8 mouse cellular contexts compared by ENCODE assay signal in the genomic region with DNA sequence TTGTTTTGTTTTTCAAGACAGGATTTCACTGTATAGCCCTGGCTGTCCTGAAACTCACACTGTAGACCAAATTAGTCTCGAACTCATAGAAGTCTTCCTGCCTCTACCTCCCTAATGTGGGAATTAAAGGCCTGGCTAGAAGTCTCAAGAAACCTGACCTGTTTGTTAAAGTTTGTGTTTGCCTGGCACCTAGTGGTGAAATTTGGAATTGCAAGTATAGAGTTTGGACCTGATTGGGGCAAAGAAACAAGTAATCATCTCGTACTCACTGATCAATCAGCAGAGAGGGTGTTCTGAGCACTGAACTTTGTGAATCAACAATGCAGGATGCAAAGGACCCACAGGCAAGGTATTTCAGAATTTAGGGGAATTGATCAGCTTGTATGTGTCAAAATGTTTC. TPM values are rescaled to one million over a fixed set of nuclear protein-coding genes. Genes with fewer than 3 reads are reported as not detected.
DNase-seq lines count a peak whose midpoint lies in the region; ATAC-seq and TF ChIP-seq lines count a peak whose summit lies in the region.

No protein-coding gene starts in this region.

- 38% methylated on average over 2 of the region's 2 CpGs for WGBS in thymus, adult 2 months
- 42% methylated on average over 2 of the region's 2 CpGs for WGBS in kidney, postnatal 0 days
- 29% methylated on average over 2 of the region's 2 CpGs for WGBS in lung, postnatal 0 days

- no peaks in the 10 kb centered on the region; the same call in 1 of the 2 replicates for H3K4me1 ChIP-seq in thymus, adult 2 months (replicated peaks; ENCODE audit: control insufficient read depth, insufficient read depth, low read length)
- no peaks in the 10 kb centered on the region for H3K4me1 ChIP-seq in kidney, postnatal 0 days (replicated peaks; ENCODE audit: insufficient read depth, low read length)
- H3K4me1 ChIP-seq in lung, postnatal 0 days (ENCODE audit: insufficient read depth, low read depth, low read length), result no peaks in the 10 kb centered on the region; the same call in 1 of the 2 replicates

- TF ChIP-seq EP300 in lung, postnatal 0 days (IDR thresholded peaks at IDR 0.05), result no peak

- TF ChIP-seq CTCF in thymus, adult 2 months (IDR thresholded peaks at IDR 0.05; ENCODE audit: borderline replicate concordance, control insufficient read depth, extremely low read depth, insufficient read depth, low read length, poor library complexity), result no peak
- peak; percentile 93 for TF ChIP-seq CTCF in kidney, postnatal 0 days (IDR thresholded peaks at IDR 0.05; ENCODE audit: low read depth)
- peak; percentile 91 for TF ChIP-seq CTCF in lung, postnatal 0 days (IDR thresholded peaks at IDR 0.05)

- H3K27me3 ChIP-seq in thymus, adult 2 months (ENCODE audit: control insufficient read depth, insufficient read depth, low read length), result no peaks in the 10 kb centered on the region
- no peaks in the 10 kb centered on the region for H3K27me3 ChIP-seq in kidney, postnatal 0 days (ENCODE audit: insufficient read depth, low read length)
- H3K27me3 ChIP-seq in lung, postnatal 0 days (replicated peaks; ENCODE audit: insufficient read depth, low read length), result no peaks in the 10 kb centered on the region

- peak; percentile 64 for DNase-seq in gastrocnemius, adult 18-20 months (ENCODE audit: low spot score)
- no peak for DNase-seq in gastrocnemius, postnatal 4 days (ENCODE audit: low spot score in 2 of 2)
- peak; percentile 51 for DNase-seq in thymus, adult 2 months
- no peak for DNase-seq in thymus, adult 18-20 months
- DNase-seq in cerebellum, adult 9-10 months, result peak; percentile 66
- peak; percentile 61 for DNase-seq in kidney, postnatal 0 days (ENCODE audit: low spot score)
- DNase-seq in lung, postnatal 0 days (ENCODE audit: low spot score), result peak; percentile 67
- DNase-seq in thymus, postnatal 4 days, result peak; percentile 33

- no peak overlapping the region for H3K4me3 ChIP-seq in thymus, adult 2 months (ENCODE audit: control insufficient read depth, insufficient read depth, low read length)
- H3K4me3 ChIP-seq in kidney, postnatal 0 days (replicated peaks; ENCODE audit: low read depth, low read length), result no peak overlapping the region
- H3K4me3 ChIP-seq in lung, postnatal 0 days (ENCODE audit: low read depth, low read length), result no peak overlapping the region

- H3K36me3 ChIP-seq in thymus, adult 2 months (ENCODE audit: control insufficient read depth, insufficient read depth, low read length), result no peaks in the 10 kb centered on the region
- no peaks in the 10 kb centered on the region for H3K36me3 ChIP-seq in kidney, postnatal 0 days (ENCODE audit: insufficient read depth, low read length)
- H3K36me3 ChIP-seq in lung, postnatal 0 days (ENCODE audit: insufficient read depth, low read length), result no peaks in the 10 kb centered on the region

- H3K9me3 ChIP-seq in kidney, postnatal 0 days (replicated peaks; ENCODE audit: low read length), result no peaks in the 10 kb centered on the region
- H3K9me3 ChIP-seq in lung, postnatal 0 days (ENCODE audit: low read length), result no peaks in the 10 kb centered on the region

- ATAC-seq in kidney, postnatal 0 days (replicated peaks; ENCODE audit: low FRiP score, low read depth), result no peak
- ATAC-seq in lung, postnatal 0 days, result no peak

- no peak overlapping the region for H3K27ac ChIP-seq in thymus, adult 2 months (ENCODE audit: control insufficient read depth, insufficient read depth, low read length)
- H3K27ac ChIP-seq in kidney, postnatal 0 days, result no peak overlapping the region
- no peak overlapping the region for H3K27ac ChIP-seq in lung, postnatal 0 days (ENCODE audit: low read length)

- H3K4me2 ChIP-seq in kidney, postnatal 0 days (ENCODE audit: low read length), result no peak overlapping the region
- no peak overlapping the region for H3K4me2 ChIP-seq in lung, postnatal 0 days (replicated peaks; ENCODE audit: low read depth, low read length)

- no peak overlapping the region for H3K9ac ChIP-seq in kidney, postnatal 0 days (ENCODE audit: low read depth, low read length)
- no peak overlapping the region for H3K9ac ChIP-seq in lung, postnatal 0 days (replicated peaks; ENCODE audit: low read depth)

- no peak for TF ChIP-seq POLR2A in thymus, adult 2 months (IDR thresholded peaks at IDR 0.05; ENCODE audit: control insufficient read depth, extremely low read depth, insufficient read depth, low read length, poor library complexity)

RNA-seq across cellular contexts. Expression of gene Phykpl, which starts 50.2 kb away (rescaled TPM):
- 10 to 100 TPM; 10.9 to 11.9 TPM for total RNA-seq in gastrocnemius, adult 18-20 months (2021)
- total RNA-seq in gastrocnemius, postnatal 4 days (2021), result 10 to 100 TPM; 18.7 to 20.9 TPM
- 20.2 and 21.8 TPM in 2 replicates for polyA plus RNA-seq in thymus, adult 2 months (2012; rRNA removed)
- 24.6 and 26.1 TPM in 2 replicates for polyA plus RNA-seq in kidney, postnatal 0 days (2015; fragmentation: Nextera tagmentation; extraction: Ambion mirVana)
- polyA plus RNA-seq in lung, postnatal 0 days (2015; fragmentation: Nextera tagmentation; extraction: Ambion mirVana), result 10.8 and 12.0 TPM in 2 replicates

Comparison
In these comparisons a context has a peak if more than half of its experiments do, and no peak if none do; other contexts are left out.
1. DNase-seq: peak in gastrocnemius, adult 18-20 months (single experiment), thymus, adult 2 months (single experiment), cerebellum, adult 9-10 months (single experiment), kidney, postnatal 0 days (single experiment), lung, postnatal 0 days (single experiment) and thymus, postnatal 4 days (single experiment); none in gastrocnemius, postnatal 4 days (0 of 2) and thymus, adult 18-20 months (0 of 2).